Mouse (Mus musculus) granulocyte monocyte progenitor cell, adult 5-6 weeks (primary cell): ENCODE data around the gene Aqp8. TPM values are rescaled to one million over a fixed set of nuclear protein-coding genes. Genes with fewer than 3 reads are reported as not detected.
A peak's percentile ranks its signal among the peaks of the same experiment; 100 is the strongest.

Experiments used
- ATAC-seq: replicated peaks from 2 replicates; pipeline ENCODE4 v1.8.0; 2016; ENCODE audit warnings: mild to moderate bottlenecking, moderate TSS enrichment, inconsistent platforms; ENCODE audit not compliant: poor library complexity, severe bottlenecking
- total RNA-seq, 2 experiments: library from RNA; stranded (forward) in 1 of 2; stranded (reverse) in 1 of 2; fragments of 200-712, 200-1000 nt in 1 of 2; fragments of >200 nt in 1 of 2; fragmentation: Nextera tagmentation in 1 of 2; gene quantifications; 2 replicates each; pipeline ENCODE4 v1.2.3; 2014 to 2017

The Aqp8 gene
- total RNA-seq, 2 experiments from 2014 or later = not detected

DNA sequence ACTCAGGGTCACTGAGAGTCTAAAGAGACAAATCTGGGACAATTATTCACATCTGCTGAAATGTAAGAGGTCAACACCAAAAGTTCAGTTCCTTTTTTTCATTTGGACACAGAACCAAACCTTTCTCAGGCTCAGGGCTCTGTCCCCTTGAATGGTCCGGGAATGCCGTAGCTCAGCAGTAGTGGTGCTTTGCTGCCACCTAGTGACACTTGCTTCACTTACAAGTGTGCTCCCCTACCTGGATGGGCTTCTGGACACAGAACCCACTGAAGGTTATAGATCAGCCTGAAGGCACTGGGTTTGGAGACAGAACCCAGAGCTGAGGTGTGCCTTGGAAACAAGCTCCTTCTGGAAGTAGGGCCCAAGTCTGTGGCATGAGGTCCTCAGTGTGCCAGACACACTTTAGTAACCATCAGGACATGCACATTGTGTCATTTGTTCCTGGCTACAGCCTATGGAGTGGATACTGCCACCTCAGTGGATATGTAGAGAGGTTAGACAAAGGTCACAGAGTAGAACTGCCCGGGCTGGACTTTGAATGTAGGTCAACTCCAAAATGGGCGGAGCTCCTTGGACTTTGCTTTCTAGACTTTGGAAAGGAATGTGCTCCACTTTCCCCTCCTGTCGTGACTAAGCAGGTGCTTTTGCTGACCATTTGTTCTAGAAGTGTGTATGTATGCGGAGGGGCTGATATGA is 3.7 kb downstream of the Aqp8 start:
- peak; percentile 96 for ATAC-seq

DNA sequence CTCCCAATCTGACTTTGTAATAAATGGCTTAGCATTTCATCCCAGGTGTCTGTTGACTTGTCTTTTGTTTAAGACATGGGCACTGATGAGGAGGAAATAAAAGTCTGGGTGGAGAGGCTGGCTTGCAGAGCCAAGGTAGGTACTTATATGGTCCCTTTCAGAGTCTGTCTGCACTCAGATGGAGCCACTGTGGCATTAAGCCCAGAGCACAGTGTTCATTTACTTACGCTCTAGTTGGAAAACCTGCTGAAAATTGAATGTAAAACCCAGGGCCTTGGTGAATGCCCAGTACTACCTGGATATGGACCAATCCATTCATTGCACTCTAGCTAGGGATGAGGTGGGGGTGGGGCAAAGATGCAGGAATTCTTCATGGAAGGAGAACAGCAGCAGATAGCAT is 5.9 kb downstream of the Aqp8 start:
- ATAC-seq = no peak

DNA sequence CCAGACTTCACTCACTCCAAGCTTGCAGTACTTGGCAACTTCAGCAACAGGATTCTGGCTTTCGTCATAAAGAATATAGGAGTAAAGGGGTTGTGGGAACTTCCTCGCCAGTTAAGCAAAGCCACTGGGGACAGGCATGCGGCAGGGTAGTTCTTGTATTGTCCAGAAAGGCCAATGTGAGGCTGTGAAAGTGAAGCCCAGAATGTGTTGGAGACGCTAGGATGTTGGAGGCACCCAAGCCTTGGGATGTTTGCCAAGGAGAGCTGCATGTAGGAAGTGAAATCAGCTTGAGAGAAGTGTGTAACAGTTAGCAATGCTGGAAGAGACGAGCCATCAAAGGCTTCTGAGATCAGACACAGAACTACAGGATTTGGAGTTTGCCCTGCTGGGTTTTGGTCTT is 25.6 kb downstream of the Aqp8 start:
- no peak for ATAC-seq

DNA sequence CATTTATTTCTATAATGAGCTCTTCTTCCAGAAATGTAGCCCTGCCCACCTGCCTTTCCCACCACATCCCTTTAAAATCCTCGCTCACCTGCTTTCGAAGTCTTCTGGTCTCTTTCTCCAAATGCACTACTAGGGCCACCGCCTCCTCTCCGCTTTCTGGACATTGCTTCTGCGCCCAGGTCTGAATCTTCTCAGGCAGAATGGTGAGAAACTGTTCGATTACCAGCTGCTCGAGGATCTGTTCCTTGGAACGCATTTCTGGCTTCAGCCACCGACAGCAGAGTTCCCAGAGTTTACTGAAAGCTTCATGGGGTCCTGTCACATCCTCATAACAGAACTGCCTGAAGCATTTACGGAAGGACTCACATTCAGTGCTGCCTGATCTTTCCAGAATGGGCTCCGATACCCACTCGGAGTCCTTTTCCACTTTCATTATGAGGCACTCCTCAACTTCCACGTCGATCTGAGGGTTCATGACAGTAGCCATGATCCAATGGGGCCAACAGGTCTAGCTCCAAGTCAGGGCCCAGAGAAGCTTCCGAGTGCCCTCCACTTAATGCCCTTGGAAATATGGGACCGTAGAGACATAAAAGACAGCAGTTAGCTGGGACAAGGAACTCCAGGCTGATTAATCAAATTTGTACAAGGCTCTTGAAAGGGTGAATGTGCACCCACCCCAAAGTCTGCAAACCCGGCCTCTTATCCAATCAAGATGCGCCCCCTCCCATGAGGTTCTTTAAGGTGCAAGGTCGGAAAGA is 37.6 kb downstream of the Aqp8 start:
- ATAC-seq = no peak

DNA sequence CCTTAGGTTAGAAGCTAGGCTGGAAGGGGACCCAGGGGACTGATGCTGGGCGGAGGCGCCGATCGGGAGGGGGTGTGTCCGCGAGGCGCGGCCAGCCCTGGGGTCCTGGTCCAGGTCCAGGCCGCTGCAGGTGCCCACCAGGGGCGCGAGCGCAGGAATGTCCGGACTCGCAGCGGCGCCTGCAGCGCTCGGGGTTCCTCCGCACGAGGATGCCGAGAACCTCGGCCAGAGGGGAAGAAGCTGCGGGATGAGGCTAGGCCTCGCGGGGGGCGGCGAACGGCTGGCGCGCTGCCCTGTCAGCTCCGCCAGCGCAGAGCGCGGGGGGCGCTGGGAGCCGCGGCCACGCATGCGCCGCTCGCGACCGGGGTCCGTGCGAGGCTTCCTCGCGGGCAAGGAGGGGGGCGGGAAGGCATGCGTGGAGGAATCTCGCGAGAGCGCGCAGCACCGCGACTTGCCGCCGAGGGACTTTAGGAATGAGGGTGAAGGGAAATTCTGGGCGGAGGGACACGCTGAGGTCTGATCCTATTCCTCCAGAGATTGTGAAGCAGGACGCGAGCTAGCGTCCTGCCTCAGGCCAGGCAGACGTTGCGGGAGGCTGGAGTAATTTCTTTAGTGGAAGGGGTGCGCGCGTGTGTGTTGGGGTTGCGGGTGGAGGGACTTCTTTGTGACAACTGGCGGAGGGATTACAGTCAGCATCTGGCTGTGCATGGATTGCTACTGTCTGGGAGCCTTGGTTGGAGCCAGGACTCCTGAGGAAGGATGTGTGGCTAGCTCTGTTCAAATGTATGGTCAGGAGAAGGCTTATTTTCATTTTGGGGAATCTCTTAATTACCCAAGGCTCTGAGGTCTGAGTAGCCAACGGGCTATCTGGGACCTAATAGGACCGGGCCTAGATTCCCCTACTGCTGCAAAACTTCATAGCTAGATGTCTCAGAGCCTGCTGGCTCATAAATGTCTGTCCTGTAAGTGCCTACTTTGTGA is 38.4 kb downstream of the Aqp8 start, which contains the start of gene Zkscan2:
Zkscan2 (minus strand) TSS at position 211 of the 981 bp plus-strand sequence.
- ATAC-seq = peak; percentile 81

DNA sequence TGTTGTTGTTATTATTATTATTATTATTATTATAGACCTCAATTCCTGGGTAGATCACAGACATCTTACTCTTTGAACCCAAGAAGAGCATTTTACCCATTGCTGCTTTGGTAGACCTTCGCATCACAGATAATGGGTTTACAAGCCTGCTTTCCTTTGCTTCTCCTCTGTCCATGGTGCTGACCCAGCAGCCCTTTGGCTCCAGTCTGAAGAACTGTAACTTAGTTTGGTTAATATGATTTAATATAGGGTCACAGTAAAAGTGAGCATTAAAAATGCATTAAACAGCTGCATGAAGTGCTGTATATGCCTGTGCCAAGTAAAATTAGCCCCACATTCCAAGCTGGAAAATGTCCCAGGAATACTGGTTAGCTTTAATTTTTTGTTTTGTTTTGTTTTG is 41.3 kb downstream of the Aqp8 start:
- no peak for ATAC-seq

DNA sequence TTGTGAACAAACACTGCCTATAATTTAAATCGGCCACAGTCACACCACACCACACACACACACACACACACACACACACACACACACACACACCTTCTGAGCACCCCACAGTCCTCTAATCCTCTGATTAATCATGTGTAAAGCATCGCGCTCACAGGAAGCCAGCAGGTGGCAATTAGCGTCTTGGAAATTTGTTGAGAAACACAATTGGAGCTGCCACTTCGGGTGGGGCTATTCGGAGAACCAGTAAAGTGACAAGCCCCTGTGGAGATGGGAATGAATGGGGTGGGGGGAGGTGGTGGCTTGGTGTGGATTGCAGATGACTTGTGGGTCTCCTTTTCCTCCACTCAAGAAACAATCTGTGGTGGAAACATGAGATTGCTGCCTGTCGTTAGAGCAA is 45.9 kb downstream of the Aqp8 start:
- ATAC-seq = no peak

Other genes starting within 250 kb of the Aqp8 start
- gene Slc5a11, start 247.5 kb upstream of the Aqp8 start, total RNA-seq (2014; fragmentation: Nextera tagmentation) = 3.4 and 8.1 TPM in 2 replicates
- 1.0 and 21.1 TPM in 2 replicates for gene Slc5a11, start 247.5 kb upstream of the Aqp8 start, total RNA-seq (2017)
- 36.7 and 44.7 TPM in 2 replicates for gene Lcmt1, start 92.5 kb upstream of the Aqp8 start, total RNA-seq (2014; fragmentation: Nextera tagmentation)
- gene Lcmt1, start 92.5 kb upstream of the Aqp8 start, total RNA-seq (2017) = 37.2 and 54.8 TPM in 2 replicates
- gene Arhgap17, start 92.4 kb upstream of the Aqp8 start, total RNA-seq (2014; fragmentation: Nextera tagmentation) = 95.5 and 117 TPM in 2 replicates
- 28.7 and 33.8 TPM in 2 replicates for gene Arhgap17, start 92.4 kb upstream of the Aqp8 start, total RNA-seq (2017)
- gene Zkscan2, start 38.2 kb downstream of the Aqp8 start, total RNA-seq (2014; fragmentation: Nextera tagmentation) = 0.11 TPM in 1 of 2 replicates, not detected in the other
- not detected in 2 replicates for gene Zkscan2, start 38.2 kb downstream of the Aqp8 start, total RNA-seq (2017)